Mouse (Mus musculus): ENCODE results near the gene Swsap1.

Gene Swsap1

GRCm38 (mm10) chr9:21955570-21956281 is at the start of gene Swsap1:
TSS of gene Swsap1 (plus strand) at chr9:21955755.
- peak; percentile 99 to 100 for DNase-seq

- no peak for DNase-seq
These were observed 47.3 kb upstream of the Swsap1 start for GRCm38 (mm10) chr9:21908216-21908615.

DNA sequence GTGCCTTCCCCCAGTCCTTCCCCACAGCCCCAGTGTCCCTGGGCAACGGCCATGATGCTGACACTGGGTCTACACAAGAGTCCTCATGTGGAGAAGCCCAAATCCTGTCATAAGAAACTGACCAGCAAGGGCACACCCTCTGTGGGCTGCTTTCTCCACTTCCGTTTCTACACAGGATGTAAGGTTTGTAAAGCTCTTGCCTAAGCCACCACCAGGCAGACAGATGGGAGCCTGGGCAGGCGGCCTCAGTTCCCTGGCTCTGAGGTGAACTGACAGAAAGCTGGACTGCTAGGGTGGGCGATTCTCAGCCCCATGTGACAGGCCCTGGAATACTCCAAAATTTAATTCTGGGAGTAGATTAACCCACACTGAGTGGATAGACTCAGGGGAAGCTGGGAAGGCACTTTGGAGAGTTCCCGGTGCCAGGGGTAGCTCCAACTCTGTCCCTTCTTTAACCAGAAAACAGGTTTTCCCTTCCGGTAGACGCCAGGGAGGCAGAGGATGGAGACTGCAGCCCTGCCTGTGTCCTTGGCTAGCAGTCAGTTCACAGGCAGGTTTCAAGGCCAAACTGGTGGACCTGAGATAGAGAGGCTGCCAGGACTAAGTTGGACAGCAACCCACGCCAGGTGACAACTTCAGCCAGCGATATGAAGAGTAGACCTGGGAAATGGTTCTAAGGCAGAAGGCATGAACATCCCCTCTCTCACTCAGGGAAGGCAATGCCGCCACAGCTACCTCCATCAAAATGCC is 45.9 kb upstream of the Swsap1 start:
- no peak for DNase-seq

DNA sequence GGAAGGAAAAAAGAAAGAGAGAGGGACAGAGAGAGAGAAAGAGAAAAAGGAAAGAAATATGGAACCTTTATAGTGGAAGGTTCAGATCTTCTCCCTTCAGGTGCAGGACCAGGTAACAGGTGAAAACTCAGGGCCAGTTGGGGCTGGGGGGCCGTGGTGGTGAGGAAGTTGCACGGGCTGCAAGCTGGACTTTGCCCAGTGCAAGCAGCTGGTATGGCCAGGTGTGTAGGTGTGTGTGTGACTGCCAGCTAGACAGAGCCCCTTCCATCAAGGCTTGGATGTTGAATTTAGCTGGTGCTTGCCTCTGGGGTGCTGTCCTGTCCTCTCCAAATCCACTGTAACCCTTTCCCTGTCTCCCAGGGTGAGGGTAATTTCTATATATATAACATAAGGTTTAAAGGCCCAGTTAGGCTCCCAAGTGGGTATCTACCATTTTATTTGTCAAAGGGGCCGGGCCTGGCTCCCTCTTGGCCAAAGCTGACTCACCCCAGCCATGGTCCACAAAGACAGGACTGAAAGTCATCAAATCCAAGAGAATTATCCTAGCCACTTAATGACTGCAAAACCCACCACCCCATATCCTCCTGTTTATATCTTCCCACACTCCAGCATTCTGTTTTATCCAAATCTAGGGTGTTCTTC is 38.6 kb upstream of the Swsap1 start:
- DNase-seq, result no peak

DNA sequence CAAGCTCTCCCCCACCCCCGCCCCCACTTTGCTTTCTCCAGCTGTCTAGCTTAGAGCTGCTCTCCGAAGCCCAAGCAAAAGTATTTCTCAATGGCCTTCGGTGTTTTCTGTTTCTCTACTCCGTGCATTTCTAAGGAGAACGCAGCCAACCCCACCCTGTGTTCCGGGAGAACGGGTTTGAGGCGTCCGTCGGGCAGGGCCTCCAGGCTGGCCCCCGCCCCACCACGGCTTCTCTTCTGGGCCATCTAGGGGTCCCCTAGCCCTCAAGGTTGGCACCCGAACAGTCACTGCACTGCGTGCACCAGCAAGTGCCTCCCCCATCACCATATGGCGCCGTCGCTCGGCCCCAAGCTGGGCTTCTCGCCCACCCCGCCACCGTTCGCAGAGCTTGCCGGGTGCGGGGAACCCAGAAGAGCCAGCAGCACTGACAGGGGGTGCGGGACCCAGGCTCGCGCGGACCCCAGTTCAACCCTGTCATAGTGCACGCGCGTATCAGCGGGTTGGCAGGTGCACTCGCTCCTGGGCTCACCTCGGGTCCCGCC is 38.0 kb upstream of the Swsap1 start:
- peak in 1 of 2 experiments; percentile 24 for DNase-seq

- DNase-seq, result peak; percentile 96 to 97
These were observed 37.4 kb upstream of the Swsap1 start, which contains the start of gene Rab3d for GRCm38 (mm10) chr9:21918035-21918592. TSS of gene Rab3d (minus strand) at chr9:21918192.

DNA sequence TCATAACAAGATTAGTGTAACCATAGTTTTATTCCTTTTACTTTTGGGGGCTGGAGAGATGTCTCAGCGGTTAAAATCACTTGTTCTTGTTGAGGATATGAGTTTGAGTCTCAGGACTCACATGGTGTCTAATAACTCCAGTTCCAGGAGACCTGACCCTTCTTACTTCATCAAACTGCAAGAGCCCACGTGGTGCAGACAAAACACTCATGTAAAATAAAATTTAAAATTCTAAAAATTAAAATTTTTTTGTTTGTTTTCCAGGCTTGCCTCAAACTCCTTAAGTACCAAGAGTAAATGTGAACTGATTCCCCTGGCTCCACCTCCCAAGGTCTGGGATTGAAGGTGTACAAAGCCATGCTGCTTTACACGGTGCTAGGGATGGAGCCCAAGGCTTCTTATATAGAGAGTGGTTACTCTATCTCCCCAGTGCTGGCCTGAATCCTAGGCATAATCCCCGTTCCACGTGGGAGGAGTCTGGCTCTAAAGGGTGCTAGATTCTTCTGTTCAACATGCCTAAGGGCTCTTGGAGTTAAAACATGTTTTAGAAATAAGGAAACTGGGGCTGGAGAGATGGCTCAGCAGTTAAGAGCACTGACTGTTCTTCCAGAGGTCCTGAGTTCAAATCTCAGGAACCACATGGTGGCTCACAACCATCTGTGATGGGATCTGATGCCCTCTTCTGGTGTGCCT is 36.7 kb upstream of the Swsap1 start:
- no peak for DNase-seq

DNA sequence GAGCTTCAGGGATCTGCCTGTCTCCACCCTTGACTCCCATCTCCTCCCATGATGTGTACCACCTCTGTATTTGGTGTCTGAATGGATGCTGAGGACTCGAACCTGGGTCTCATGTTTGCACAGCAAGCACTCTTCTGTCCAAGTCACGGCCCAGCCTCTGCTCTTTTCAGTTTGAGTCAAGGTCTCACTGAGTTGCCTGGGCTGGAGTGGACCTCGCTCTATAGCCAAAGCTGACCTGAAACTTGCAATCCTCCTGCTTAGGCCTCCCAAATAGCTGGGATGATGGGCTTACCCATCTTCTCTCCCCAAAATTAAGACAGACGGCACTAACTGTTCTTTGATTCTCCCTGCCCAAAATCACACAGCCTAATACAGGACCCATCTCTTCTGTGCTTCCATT is 32.5 kb upstream of the Swsap1 start:
- DNase-seq, result no peak

GRCm38 (mm10) chr9:21923490-21924098 is 32.0 kb upstream of the Swsap1 start:
- no peak for DNase-seq

GRCm38 (mm10) chr9:21924099-21924493 is 31.5 kb upstream of the Swsap1 start:
- DNase-seq, result peak; percentile 88 to 90

GRCm38 (mm10) chr9:21925034-21925433 is 30.5 kb upstream of the Swsap1 start:
- DNase-seq, result no peak

DNA sequence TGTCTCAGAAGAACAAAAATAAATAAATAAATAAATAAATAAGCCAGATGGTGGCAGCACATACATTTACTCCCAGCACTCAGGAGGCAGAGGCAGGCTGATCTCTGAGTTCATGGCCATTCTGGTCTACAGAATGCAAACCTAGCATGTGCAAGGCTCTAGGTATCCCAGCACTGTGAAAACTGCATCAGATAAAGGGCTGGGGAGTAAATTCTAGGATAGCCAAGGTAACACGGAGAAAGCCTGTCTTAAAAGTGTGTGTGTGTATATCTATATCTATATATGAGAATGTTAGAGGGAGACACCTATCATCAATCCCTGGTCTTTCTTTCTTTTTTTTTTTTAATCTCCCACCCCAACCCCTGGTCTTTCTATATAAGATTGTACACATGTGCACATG is 30.0 kb upstream of the Swsap1 start:
- DNase-seq, result no peak

DNA sequence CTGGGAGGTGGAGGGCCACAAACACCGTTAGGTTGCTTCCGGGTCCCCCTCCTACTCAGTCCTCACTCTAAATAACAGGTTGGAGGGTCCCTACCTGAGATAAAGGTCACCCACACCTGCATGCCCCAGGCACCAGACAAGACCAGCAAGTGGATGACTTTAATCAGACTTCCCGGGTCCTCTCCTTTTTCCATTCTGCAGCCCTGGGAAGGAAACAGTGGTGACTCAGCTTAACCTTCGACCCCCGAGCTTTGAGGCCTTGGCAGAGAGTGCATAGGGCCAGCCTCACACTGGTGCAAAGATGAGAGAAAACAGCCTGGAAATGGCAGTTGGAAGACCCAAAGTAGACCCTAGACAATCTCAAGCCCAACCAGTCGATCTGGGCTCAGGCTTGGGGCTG is 29.4 kb upstream of the Swsap1 start:
- DNase-seq, result peak; percentile 34 to 60

GRCm38 (mm10) chr9:21926784-21927183 is 28.8 kb upstream of the Swsap1 start:
- DNase-seq, result peak in 1 of 2 experiments; percentile 30

- peak; percentile 95 to 98 for DNase-seq
These were observed 28.3 kb upstream of the Swsap1 start, which contains the start of the genes Ccdc159 and Tmem205 for GRCm38 (mm10) chr9:21927208-21927753. TSS of gene Ccdc159 (plus strand) at chr9:21927471. TSS of gene Tmem205 (minus strand) at chr9:21927556.

DNA sequence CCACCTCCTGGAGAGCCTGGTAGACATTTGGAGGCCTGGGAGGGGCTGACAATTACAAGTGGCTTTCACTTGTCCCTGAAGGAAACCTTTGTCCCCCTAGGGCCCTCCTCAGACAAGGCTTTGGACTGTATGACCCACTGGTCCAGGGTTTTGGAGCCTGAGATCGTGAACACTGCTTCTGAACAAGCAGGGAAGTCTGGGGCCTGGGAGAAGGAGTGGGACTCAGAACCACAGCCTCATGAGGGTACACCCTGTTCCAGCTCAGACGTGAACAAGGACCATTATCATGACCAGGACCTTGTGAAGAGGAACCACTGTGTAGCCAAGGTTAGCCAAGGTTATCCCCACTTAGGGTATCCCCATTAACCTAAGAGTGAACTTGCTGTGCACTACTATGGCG is 26.3 kb upstream of the Swsap1 start:
- no peak for DNase-seq

DNA sequence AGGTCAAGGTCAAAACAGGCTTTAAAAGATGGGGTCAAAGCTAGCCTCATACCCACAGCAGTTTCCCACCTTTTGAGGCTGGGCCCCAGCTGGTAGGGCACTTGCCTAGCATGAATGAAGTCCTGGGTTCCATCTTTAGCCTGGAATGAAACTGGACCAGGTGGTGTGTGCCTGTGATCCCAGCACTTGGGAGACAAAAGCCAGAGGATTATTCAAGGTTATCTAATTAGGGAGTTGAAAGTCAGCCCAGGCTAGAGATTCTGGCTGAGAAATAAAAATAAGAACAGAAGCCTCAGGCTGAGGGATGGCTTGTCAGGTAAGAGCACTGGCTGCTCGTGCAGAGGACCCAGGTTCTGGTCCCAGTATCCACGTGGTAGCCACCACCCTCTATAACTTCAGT is 23.5 kb upstream of the Swsap1 start:
- DNase-seq, result no peak

DNA sequence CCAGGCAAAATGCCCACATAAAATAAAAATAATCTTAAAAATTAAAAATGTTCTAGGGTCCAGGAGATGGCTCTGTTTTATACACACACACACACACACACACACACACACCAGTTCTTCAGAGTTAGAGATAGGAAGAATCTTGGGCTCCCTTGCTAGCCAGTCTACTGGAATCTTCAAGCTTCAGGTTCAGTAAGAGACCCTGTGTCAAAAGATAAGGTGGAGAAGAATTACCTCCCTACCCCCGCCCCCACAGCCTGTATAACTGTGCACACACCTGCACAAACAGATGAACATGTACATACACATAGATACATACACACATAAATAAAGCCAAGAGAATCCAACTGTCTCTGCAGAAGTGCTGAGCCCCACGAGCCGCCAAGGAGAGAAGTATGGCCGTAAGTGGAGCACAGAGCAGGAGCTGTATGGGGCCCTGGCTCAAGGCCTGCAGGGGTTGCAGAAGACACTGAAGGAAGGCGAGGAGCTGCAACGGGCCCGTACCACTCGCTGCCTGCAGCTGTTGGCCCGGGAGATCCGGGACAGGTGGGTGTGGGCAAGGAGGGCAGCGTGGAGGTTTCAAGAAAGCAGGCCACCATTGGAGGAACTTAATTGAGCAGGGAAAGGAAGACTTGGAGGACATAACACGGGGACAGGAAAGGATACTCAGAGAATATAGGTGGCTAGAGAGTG is 23.0 kb upstream of the Swsap1 start:
- DNase-seq, result no peak

DNA sequence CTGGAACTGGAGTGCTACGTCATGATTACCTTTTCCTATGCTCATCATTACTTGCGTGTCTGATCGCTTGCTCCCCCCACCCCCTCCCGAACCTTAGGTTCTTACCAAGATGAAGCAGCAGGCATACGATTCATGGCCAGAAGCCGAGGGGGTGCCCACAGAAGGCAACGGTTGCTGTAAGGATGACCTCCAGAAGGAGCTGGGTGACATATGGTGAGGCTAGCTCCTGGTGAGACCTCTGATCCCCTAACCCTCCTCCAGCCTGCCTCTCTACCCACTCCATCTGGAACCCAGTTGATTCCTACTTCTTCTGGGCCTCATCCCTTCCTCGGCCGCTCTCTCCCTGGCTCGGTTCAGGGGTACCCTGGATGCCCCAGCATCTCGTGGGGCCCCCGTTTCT is 21.5 kb upstream of the Swsap1 start:
- no peak for DNase-seq

DNA sequence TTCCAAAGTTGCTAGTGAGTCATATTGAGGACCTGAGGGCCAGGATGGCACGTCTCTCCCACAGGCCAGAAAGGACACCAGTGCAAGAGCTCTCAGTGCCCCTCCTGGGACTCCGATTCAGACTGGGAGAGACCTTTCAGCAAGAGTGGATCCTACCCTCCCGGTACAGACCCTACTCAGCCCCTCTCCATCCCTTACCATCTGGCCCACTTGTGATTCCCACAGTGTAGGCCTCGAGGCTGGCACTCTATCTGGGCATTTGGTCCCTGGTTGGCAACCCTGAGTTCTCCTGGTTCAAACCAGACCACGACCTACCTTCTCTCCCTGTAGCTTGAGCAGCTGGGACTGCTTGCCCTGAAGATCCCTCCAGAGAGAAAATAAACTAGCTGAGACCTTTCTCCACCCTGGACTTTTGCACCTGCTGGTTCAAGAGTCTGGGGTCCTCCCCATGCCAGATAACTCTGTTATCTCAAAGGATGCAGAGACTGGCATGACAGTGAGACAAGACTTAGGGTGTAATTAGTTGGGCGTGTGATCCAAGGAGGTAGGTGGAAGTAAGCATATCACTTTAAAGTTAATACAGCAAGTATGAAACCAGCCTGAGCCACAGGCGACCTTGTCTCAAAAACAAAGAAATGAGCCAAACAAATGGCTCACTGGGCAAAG is 20.0 kb upstream of the Swsap1 start:
- DNase-seq, result no peak

All from kidney, adult 8-10 months (tissue).